Mouse (Mus musculus) B cell, adult 2 months (primary cell): Measurements from ENCODE around the gene Syne3.

ENCODE experiments used
- DNase-seq, 2 experiments: peaks; one replicate each; pipeline ENCODE4 v3.0.0; 2022

The Syne3 gene

DNA sequence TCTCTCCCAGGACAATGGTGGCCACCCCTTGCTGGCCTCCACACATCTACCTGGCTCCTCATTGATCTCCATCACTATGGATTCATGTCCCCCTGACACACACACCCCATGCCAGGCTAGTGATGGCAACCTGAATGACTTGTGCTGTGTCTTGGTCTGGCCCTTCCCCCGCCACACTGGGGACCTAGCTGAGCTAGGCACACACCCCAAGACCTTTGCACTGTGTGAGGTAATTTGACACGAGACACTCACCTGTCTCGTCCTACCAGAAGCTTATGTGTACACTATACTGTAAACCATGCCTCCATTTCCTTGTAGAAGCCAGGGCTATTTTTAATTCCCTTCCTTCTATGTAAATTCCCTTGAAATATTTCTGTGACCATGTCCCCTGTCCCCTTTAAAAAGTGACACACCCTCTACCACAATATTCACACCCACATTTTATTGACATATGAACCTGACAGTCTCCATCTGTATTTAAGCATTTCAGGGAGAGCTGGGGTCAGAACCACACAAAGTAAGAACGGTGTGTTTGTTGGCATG is 128.0 kb downstream of the Syne3 start:
- no peak for DNase-seq

DNA sequence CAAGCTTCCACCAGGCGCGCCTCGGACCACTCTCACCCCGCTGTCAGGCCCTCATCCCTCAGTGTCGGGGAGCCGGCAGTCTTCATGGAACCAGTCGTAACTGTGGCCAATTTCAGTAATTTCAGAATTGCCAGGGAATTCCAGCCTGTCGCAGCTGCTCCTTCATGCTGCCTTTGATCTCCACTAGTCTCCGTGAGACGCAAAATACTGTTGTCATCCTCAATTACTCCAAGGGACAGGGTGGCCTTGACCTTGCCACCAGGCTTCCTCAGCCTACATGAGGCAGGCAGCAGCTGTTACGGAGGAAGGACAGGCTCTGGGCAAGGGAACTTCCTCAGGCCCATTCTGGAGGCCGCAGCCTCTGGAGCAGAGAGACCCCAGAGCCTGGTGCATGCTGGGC is 129.2 kb downstream of the Syne3 start:
- no peak for DNase-seq
